Mouse (Mus musculus): Measurements from ENCODE around the gene Umod. TPM values are rescaled to one million over a fixed set of nuclear protein-coding genes. Genes with fewer than 3 reads are reported as not detected.
A peak's percentile ranks its signal among the peaks of the same experiment; 100 is the strongest.

The Umod gene
- polyA plus RNA-seq, 1 experiment from 2014 or later, result not detected

GRCm38 (mm10) chr7:119476500-119477389 lies 2.3 kb downstream of the Umod start:
- Histone ChIP-seq H3K4me3 (ENCODE audit: low read depth, low read length) (no peak overlapping the region), H3K9me3 (ENCODE audit: control insufficient read depth, low read length) (no peaks in the 10 kb centered on the region), H3K4me1 (ENCODE audit: control insufficient read depth, insufficient read depth, low read length) (no peaks in the 10 kb centered on the region), H3K9ac (replicated peaks; ENCODE audit: low read depth, low read length) (no peak overlapping the region), H3K27me3 (ENCODE audit: control insufficient read depth, insufficient read depth, low read length) (no peaks in the 10 kb centered on the region), H3K27ac (ENCODE audit: low read depth, low read length) (no peak overlapping the region), H3K4me2 (ENCODE audit: low read depth, low read length) (no peak overlapping the region), H3K36me3 (ENCODE audit: control insufficient read depth, insufficient read depth, low read length) (no peaks in the 10 kb centered on the region)
- no peak for ATAC-seq (ENCODE audit: low read depth)
- 79% methylated on average over 33 of the region's 33 CpGs for WGBS

- WGBS, result 95% methylated on average over 6 of the region's 6 CpGs
- no peak for ATAC-seq (ENCODE audit: low read depth)
- Histone ChIP-seq H3K4me1 (ENCODE audit: control insufficient read depth, insufficient read depth, low read length) (no peaks in the 10 kb centered on the region), H3K4me2 (ENCODE audit: low read depth, low read length) (no peak within 1 kb of the TSS), H3K9me3 (ENCODE audit: control insufficient read depth, low read length) (no peaks in the 10 kb centered on the region), H3K9ac (replicated peaks; ENCODE audit: low read depth, low read length) (no peak within 1 kb of the TSS), H3K27me3 (ENCODE audit: control insufficient read depth, insufficient read depth, low read length) (no peaks in the 10 kb centered on the region), H3K27ac (ENCODE audit: low read depth, low read length) (no peak within 1 kb of the TSS), H3K4me3 (ENCODE audit: low read depth, low read length) (no peak within 1 kb of the TSS), H3K36me3 (ENCODE audit: control insufficient read depth, insufficient read depth, low read length) (no peaks in the 10 kb centered on the region)
Observed at GRCm38 (mm10) chr7:119459185-119459584, 19.9 kb downstream of the Umod start, which contains the start of gene Gp2. Gene Gp2, minus strand, starts transcription at chr7:119459285.

- no peak overlapping the region for H3K4me3 ChIP-seq (ENCODE audit: low read depth, low read length)
- H3K9ac ChIP-seq (replicated peaks; ENCODE audit: low read depth, low read length), result no peak overlapping the region
- no peaks in the 10 kb centered on the region for H3K36me3 ChIP-seq (ENCODE audit: control insufficient read depth, insufficient read depth, low read length)
- no peaks in the 10 kb centered on the region for H3K27me3 ChIP-seq (ENCODE audit: control insufficient read depth, insufficient read depth, low read length)
- 67% methylated on average over 7 of the region's 7 CpGs for WGBS
- ATAC-seq (ENCODE audit: low read depth), result no peak
- no peak overlapping the region for H3K4me2 ChIP-seq (ENCODE audit: low read depth, low read length)
- no peaks in the 10 kb centered on the region for H3K9me3 ChIP-seq (ENCODE audit: control insufficient read depth, low read length)
- H3K4me1 ChIP-seq (ENCODE audit: control insufficient read depth, insufficient read depth, low read length), result no peaks in the 10 kb centered on the region
- H3K27ac ChIP-seq (ENCODE audit: low read depth, low read length), result no peak overlapping the region
Observed at GRCm38 (mm10) chr7:119454192-119454591, 24.9 kb downstream of the Umod start.

GRCm38 (mm10) chr7:119443849-119444248 lies 35.2 kb downstream of the Umod start:
- Histone ChIP-seq H3K27ac (ENCODE audit: low read depth, low read length) (no peak overlapping the region), H3K27me3 (ENCODE audit: control insufficient read depth, insufficient read depth, low read length) (no peaks in the 10 kb centered on the region), H3K36me3 (ENCODE audit: control insufficient read depth, insufficient read depth, low read length) (no peaks in the 10 kb centered on the region), H3K4me2 (ENCODE audit: low read depth, low read length) (no peak overlapping the region), H3K4me1 (ENCODE audit: control insufficient read depth, insufficient read depth, low read length) (no peaks in the 10 kb centered on the region), H3K4me3 (ENCODE audit: low read depth, low read length) (no peak overlapping the region), H3K9ac (replicated peaks; ENCODE audit: low read depth, low read length) (no peak overlapping the region), H3K9me3 (ENCODE audit: control insufficient read depth, low read length) (no peaks in the 10 kb centered on the region)
- 77% methylated on average over 4 of the region's 4 CpGs for WGBS
- ATAC-seq (ENCODE audit: low read depth), result no peak

GRCm38 (mm10) chr7:119441938-119442337 lies 37.1 kb downstream of the Umod start:
- Histone ChIP-seq H3K4me3 (ENCODE audit: low read depth, low read length) (no peak overlapping the region), H3K27me3 (ENCODE audit: control insufficient read depth, insufficient read depth, low read length) (no peaks in the 10 kb centered on the region), H3K27ac (ENCODE audit: low read depth, low read length) (no peak overlapping the region), H3K36me3 (ENCODE audit: control insufficient read depth, insufficient read depth, low read length) (no peaks in the 10 kb centered on the region), H3K9ac (replicated peaks; ENCODE audit: low read depth, low read length) (no peak overlapping the region), H3K4me2 (ENCODE audit: low read depth, low read length) (no peak overlapping the region), H3K9me3 (ENCODE audit: control insufficient read depth, low read length) (no peaks in the 10 kb centered on the region), H3K4me1 (ENCODE audit: control insufficient read depth, insufficient read depth, low read length) (no peaks in the 10 kb centered on the region)
- ATAC-seq (ENCODE audit: low read depth), result no peak
- 83% methylated on average over 1 of the region's 1 CpGs for WGBS

- ATAC-seq (ENCODE audit: low read depth), result peak; percentile 90
- Histone ChIP-seq H3K27ac (ENCODE audit: low read depth, low read length) (no peak overlapping the region), H3K4me1 (ENCODE audit: control insufficient read depth, insufficient read depth, low read length) (no peaks in the 10 kb centered on the region), H3K36me3 (ENCODE audit: control insufficient read depth, insufficient read depth, low read length) (no peaks in the 10 kb centered on the region), H3K4me3 (ENCODE audit: low read depth, low read length) (no peak overlapping the region), H3K9ac (replicated peaks; ENCODE audit: low read depth, low read length) (no peak overlapping the region), H3K4me2 (ENCODE audit: low read depth, low read length) (no peak overlapping the region), H3K9me3 (ENCODE audit: control insufficient read depth, low read length) (no peaks in the 10 kb centered on the region), H3K27me3 (ENCODE audit: control insufficient read depth, insufficient read depth, low read length) (no peaks in the 10 kb centered on the region)
- WGBS, result 12% methylated on average over 6 of the region's 6 CpGs
Observed at GRCm38 (mm10) chr7:119427180-119427616, 51.9 kb downstream of the Umod start.

- Histone ChIP-seq H3K36me3 (ENCODE audit: control insufficient read depth, insufficient read depth, low read length) (no peaks in the 10 kb centered on the region), H3K4me1 (ENCODE audit: control insufficient read depth, insufficient read depth, low read length) (peaks cover 10% of the 10 kb centered on the region; the same call in 1 of the 2 replicates), H3K9ac (replicated peaks; ENCODE audit: low read depth, low read length) (no peak overlapping the region), H3K27me3 (ENCODE audit: control insufficient read depth, insufficient read depth, low read length) (no peaks in the 10 kb centered on the region), H3K4me3 (ENCODE audit: low read depth, low read length) (no peak overlapping the region), H3K4me2 (ENCODE audit: low read depth, low read length) (no peak overlapping the region), H3K9me3 (ENCODE audit: control insufficient read depth, low read length) (no peaks in the 10 kb centered on the region), H3K27ac (ENCODE audit: low read depth, low read length) (no peak overlapping the region)
- peak; percentile 88 for ATAC-seq (ENCODE audit: low read depth)
- 5% methylated on average over 2 of the region's 2 CpGs for WGBS
Observed at GRCm38 (mm10) chr7:119420730-119421129, 58.4 kb downstream of the Umod start.

- no peaks in the 10 kb centered on the region for H3K9me3 ChIP-seq (ENCODE audit: control insufficient read depth, low read length)
- ATAC-seq (ENCODE audit: low read depth), result no peak
- 69% methylated on average over 1 of the region's 1 CpGs for WGBS
Observed at GRCm38 (mm10) chr7:119418523-119418922, 60.6 kb downstream of the Umod start.

More at GRCm38 (mm10) chr7:119418523-119418922, 60.6 kb downstream of the Umod start:
- H3K4me2 ChIP-seq (ENCODE audit: low read depth, low read length), result no peak overlapping the region
- no peak overlapping the region for H3K4me3 ChIP-seq (ENCODE audit: low read depth, low read length)
- H3K36me3 ChIP-seq (ENCODE audit: control insufficient read depth, insufficient read depth, low read length), result no peaks in the 10 kb centered on the region
- no peaks in the 10 kb centered on the region for H3K27me3 ChIP-seq (ENCODE audit: control insufficient read depth, insufficient read depth, low read length)
- H3K27ac ChIP-seq (ENCODE audit: low read depth, low read length), result no peak overlapping the region
- peaks cover 10% of the 10 kb centered on the region; the same call in 1 of the 2 replicates for H3K4me1 ChIP-seq (ENCODE audit: control insufficient read depth, insufficient read depth, low read length)
- no peak overlapping the region for H3K9ac ChIP-seq (replicated peaks; ENCODE audit: low read depth, low read length)
